Mouse (Mus musculus): ENCODE data around the gene Tpra1. TPM values are rescaled to one million over a fixed set of nuclear protein-coding genes. Genes with fewer than 3 reads are reported as not detected.

Gene Tpra1
- polyA plus RNA-seq, 1 experiment from 2014 or later: 45.4 TPM

- peak; percentile 61 for ATAC-seq (ENCODE audit: low FRiP score)
Observed at GRCm38 (mm10) chr6:88959834-88960233, 57.8 kb downstream of the Tpra1 start.

GRCm38 (mm10) chr6:88960941-88961340, 58.9 kb downstream of the Tpra1 start:
- H3K27me3 ChIP-seq (ENCODE audit: control insufficient read depth, insufficient read depth, low read length): no peaks in the 10 kb centered on the region
- H3K9ac ChIP-seq (ENCODE audit: low read depth, low read length): no peak overlapping the region
- ATAC-seq (ENCODE audit: low FRiP score): no peak
- H3K4me2 ChIP-seq (replicated peaks; ENCODE audit: low read depth, low read length): no peak overlapping the region
- DNase-seq (ENCODE audit: low spot score): no peak
- H3K27ac ChIP-seq (ENCODE audit: low read depth, low read length): no peak overlapping the region
- WGBS: 67% methylated on average over 4 of the region's 4 CpGs
- H3K4me3 ChIP-seq (ENCODE audit: low read depth, low read length): no peak overlapping the region
- peaks cover 8% of the 10 kb centered on the region for H3K4me1 ChIP-seq (replicated peaks; ENCODE audit: control insufficient read depth, insufficient read depth, low read length)
- H3K36me3 ChIP-seq (ENCODE audit: control insufficient read depth, insufficient read depth, low read length): no peaks in the 10 kb centered on the region
- no peaks in the 10 kb centered on the region for H3K9me3 ChIP-seq (ENCODE audit: control insufficient read depth, low read length)

More at GRCm38 (mm10) chr6:88959834-88960233, 57.8 kb downstream of the Tpra1 start:
- no peak overlapping the region for H3K27ac ChIP-seq (ENCODE audit: low read depth, low read length)
- H3K9ac ChIP-seq (ENCODE audit: low read depth, low read length): no peak overlapping the region
- no peak overlapping the region for H3K4me2 ChIP-seq (replicated peaks; ENCODE audit: low read depth, low read length)
- no peak overlapping the region for H3K4me3 ChIP-seq (ENCODE audit: low read depth, low read length)
- no peaks in the 10 kb centered on the region for H3K27me3 ChIP-seq (ENCODE audit: control insufficient read depth, insufficient read depth, low read length)
- peaks cover 6% of the 10 kb centered on the region for H3K4me1 ChIP-seq (replicated peaks; ENCODE audit: control insufficient read depth, insufficient read depth, low read length)
- H3K9me3 ChIP-seq (ENCODE audit: control insufficient read depth, low read length): no peaks in the 10 kb centered on the region
- H3K36me3 ChIP-seq (ENCODE audit: control insufficient read depth, insufficient read depth, low read length): no peaks in the 10 kb centered on the region
- peak; percentile 64 for DNase-seq (ENCODE audit: low spot score)
- WGBS: 12% methylated on average over 7 of the region's 7 CpGs

Other genes with a start within 250 kb of the Tpra1 start
- 4.6 and 6.0 TPM in 2 replicates for gene Mgll, start 177.8 kb upstream of the Tpra1 start, polyA plus RNA-seq (2014; fragmentation: Nextera tagmentation; extraction: Ambion mirVana)
- gene Abtb1, start 60.3 kb upstream of the Tpra1 start, polyA plus RNA-seq (2014; fragmentation: Nextera tagmentation; extraction: Ambion mirVana): 16.1 and 18.4 TPM in 2 replicates
- 151 and 156 TPM in 2 replicates for gene Podxl2, start 27.2 kb upstream of the Tpra1 start, polyA plus RNA-seq (2014; fragmentation: Nextera tagmentation; extraction: Ambion mirVana)
- 146 and 191 TPM in 2 replicates for gene Mcm2, start 3.5 kb upstream of the Tpra1 start, polyA plus RNA-seq (2014; fragmentation: Nextera tagmentation; extraction: Ambion mirVana)

All from hindbrain, embryonic 11.5 days (tissue).